Mouse (Mus musculus) limb, embryonic 15.5 days (tissue): ENCODE measurements around the gene Ntmt1. TPM values are rescaled to one million over a fixed set of nuclear protein-coding genes. Genes with fewer than 3 reads are reported as not detected.

Experiments
- ATAC-seq: fragments of 200-750 bp; cut with Nextera tagmentation; 2 replicates; pipeline ENCODE4 v1.8.0; 2017; ENCODE audit warnings: low read depth, moderate TSS enrichment; ENCODE audit not compliant: insufficient number of reproducible peaks, low FRiP score, low TSS enrichment
- H3K27ac ChIP-seq: fragments of 300-500 bp; sonication (generic); 2 replicates; pipeline ENCODE4 v1.5.1; 2015; ENCODE audit warnings: moderate library complexity, mild to moderate bottlenecking, inconsistent platforms
- H3K27me3 ChIP-seq: fragments of 300-500 bp; sonication (generic); 2 replicates; pipeline ENCODE4 v1.6.1; 2015; ENCODE audit warnings: inconsistent platforms
- H3K36me3 ChIP-seq: fragments of 300-500 bp; sonication (generic); 2 replicates; pipeline ENCODE4 v1.6.1; 2015; ENCODE audit warnings: inconsistent platforms
- H3K4me1 ChIP-seq: fragments of 300-500 bp; sonication (generic); 2 replicates; pipeline ENCODE4 v1.6.1; 2015; ENCODE audit warnings: inconsistent platforms
- H3K4me2 ChIP-seq: fragments of 300-500 bp; sonication (generic); 2 replicates; pipeline ENCODE4 v1.6.1; 2015; ENCODE audit warnings: mild to moderate bottlenecking, inconsistent platforms
- H3K4me3 ChIP-seq: fragments of 300-500 bp; sonication (generic); 2 replicates; pipeline ENCODE4 v1.5.1; 2015; ENCODE audit warnings: mild to moderate bottlenecking, inconsistent platforms
- H3K9ac ChIP-seq: fragments of 300-500 bp; sonication (generic); 2 replicates; pipeline ENCODE4 v1.6.1; 2015; ENCODE audit warnings: inconsistent platforms
- H3K9me3 ChIP-seq: fragments of 300-500 bp; sonication (generic); 2 replicates; pipeline ENCODE4 v1.6.1; 2016; ENCODE audit warnings: inconsistent platforms
- WGBS: fragments of 180-500 bp; shearing (Covaris S2); methylation state at CpG from one replicate; pipeline ENCODE4 v1.1.7; 2015; 5-methylcytosine and 5-hydroxymethylcytosine counted together
- polyA plus RNA-seq: library from polyadenylated mRNA; unstranded; fragments of >200 nt; fragmentation: Nextera tagmentation; extraction: Ambion mirVana; gene quantifications from 2 replicates; pipeline ENCODE4 v1.2.1, GENCODE M21; 2015

Ntmt1 gene
- polyA plus RNA-seq, 1 experiment from 2014 or later, result 86.3 TPM

GRCm38 (mm10) chr2:30852771-30853313 is 45.2 kb downstream of the Ntmt1 start:
- Histone ChIP-seq H3K9ac (no peak overlapping the region), H3K4me2 (peak overlapping the region; percentile 32), H3K27me3 (no peaks in the 10 kb centered on the region), H3K9me3 (no peaks in the 10 kb centered on the region), H3K36me3 (no peaks in the 10 kb centered on the region), H3K4me1 (peaks cover 68% of the 10 kb centered on the region), H3K4me3 (no peak overlapping the region), H3K27ac (peak overlapping the region; percentile 76)
- ATAC-seq, result peak; percentile 37
- WGBS, result 7% methylated on average over 20 of the region's 20 CpGs

- H3K9ac ChIP-seq, result no peak overlapping the region
- H3K27ac ChIP-seq, result no peak overlapping the region
- no peak for ATAC-seq
- H3K4me3 ChIP-seq, result no peak overlapping the region
- H3K36me3 ChIP-seq, result no peaks in the 10 kb centered on the region
- H3K27me3 ChIP-seq, result no peaks in the 10 kb centered on the region
- peaks cover 61% of the 10 kb centered on the region for H3K4me1 ChIP-seq
- no peak overlapping the region for H3K4me2 ChIP-seq
- 77% methylated on average over 6 of the region's 6 CpGs for WGBS
- no peaks in the 10 kb centered on the region for H3K9me3 ChIP-seq
Observed at GRCm38 (mm10) chr2:30857076-30857475, 49.5 kb downstream of the Ntmt1 start.

GRCm38 (mm10) chr2:30859782-30860181 is 52.2 kb downstream of the Ntmt1 start:
- no peaks in the 10 kb centered on the region for H3K36me3 ChIP-seq
- H3K9me3 ChIP-seq, result no peaks in the 10 kb centered on the region
- 70% methylated on average over 5 of the region's 5 CpGs for WGBS
- H3K27ac ChIP-seq, result no peak overlapping the region; the same call in 1 of the 2 replicates
- H3K4me2 ChIP-seq, result no peak overlapping the region
- H3K27me3 ChIP-seq, result no peaks in the 10 kb centered on the region
- H3K9ac ChIP-seq, result no peak overlapping the region
- ATAC-seq, result no peak
- no peak overlapping the region for H3K4me3 ChIP-seq
- peaks cover 52% of the 10 kb centered on the region for H3K4me1 ChIP-seq

- Histone ChIP-seq H3K4me1 (peaks cover 62% of the 10 kb centered on the region), H3K27ac (no peak overlapping the region)
- 78% methylated on average over 4 of the region's 4 CpGs for WGBS
Observed at GRCm38 (mm10) chr2:30862081-30862480, 54.5 kb downstream of the Ntmt1 start.

GRCm38 (mm10) chr2:30863574-30863973 is 55.9 kb downstream of the Ntmt1 start:
- ATAC-seq, result no peak
- Histone ChIP-seq H3K36me3 (no peaks in the 10 kb centered on the region), H3K27me3 (no peaks in the 10 kb centered on the region), H3K4me1 (peaks cover 47% of the 10 kb centered on the region), H3K9me3 (no peaks in the 10 kb centered on the region), H3K9ac (no peak overlapping the region), H3K4me3 (no peak overlapping the region), H3K27ac (0 out of 2 replicates have a peak overlapping the region, but pooled peaks have one; percentile 5), H3K4me2 (no peak overlapping the region)
- 58% methylated on average over 9 of the region's 9 CpGs for WGBS

More at GRCm38 (mm10) chr2:30862081-30862480, 54.5 kb downstream of the Ntmt1 start:
- no peak for ATAC-seq
- Histone ChIP-seq H3K4me2 (no peak overlapping the region), H3K27me3 (no peaks in the 10 kb centered on the region), H3K9ac (no peak overlapping the region), H3K4me3 (no peak overlapping the region), H3K9me3 (no peaks in the 10 kb centered on the region), H3K36me3 (no peaks in the 10 kb centered on the region)

GRCm38 (mm10) chr2:30864968-30865381 is 57.3 kb downstream of the Ntmt1 start:
- ATAC-seq, result peak; percentile 66; the same call in 1 of the 2 replicates
- Histone ChIP-seq H3K4me3 (peak overlapping the region; percentile 34), H3K27me3 (no peaks in the 10 kb centered on the region), H3K36me3 (no peaks in the 10 kb centered on the region), H3K27ac (peak overlapping the region; percentile 81), H3K9me3 (no peaks in the 10 kb centered on the region), H3K9ac (no peak overlapping the region), H3K4me1 (peaks cover 42% of the 10 kb centered on the region), H3K4me2 (peak overlapping the region; percentile 54)
- WGBS, result 2% methylated on average over 35 of the region's 35 CpGs

GRCm38 (mm10) chr2:30865426-30865825 is 57.8 kb downstream of the Ntmt1 start:
- peak overlapping the region; percentile 34 for H3K4me3 ChIP-seq
- peak overlapping the region; percentile 81 for H3K27ac ChIP-seq
- no peaks in the 10 kb centered on the region for H3K27me3 ChIP-seq
- peaks cover 45% of the 10 kb centered on the region for H3K4me1 ChIP-seq
- H3K9ac ChIP-seq, result no peak overlapping the region
- 36% methylated on average over 3 of the region's 3 CpGs for WGBS
- no peaks in the 10 kb centered on the region for H3K9me3 ChIP-seq
- H3K36me3 ChIP-seq, result no peaks in the 10 kb centered on the region
- ATAC-seq, result no peak
- peak overlapping the region; percentile 54 for H3K4me2 ChIP-seq

- no peaks in the 10 kb centered on the region for H3K9me3 ChIP-seq
- no peaks in the 10 kb centered on the region for H3K36me3 ChIP-seq
- peaks cover 71% of the 10 kb centered on the region for H3K4me1 ChIP-seq
- H3K27ac ChIP-seq, result peak overlapping the region; percentile 84
- H3K4me3 ChIP-seq, result no peak overlapping the region
- ATAC-seq, result peak; percentile 30; the same call in 1 of the 2 replicates
- WGBS, result 52% methylated on average over 8 of the region's 8 CpGs
- no peak overlapping the region for H3K9ac ChIP-seq
- H3K27me3 ChIP-seq, result no peaks in the 10 kb centered on the region
- H3K4me2 ChIP-seq, result peak overlapping the region; percentile 7; the same call in 1 of the 2 replicates
Observed at GRCm38 (mm10) chr2:30870863-30871262, 63.2 kb downstream of the Ntmt1 start.

Other genes with a start within 250 kb of the Ntmt1 start
- 2.0 and 2.2 TPM in 2 replicates for gene Cstad, start 212.8 kb upstream of the Ntmt1 start, polyA plus RNA-seq
- gene 1700001O22Rik, start 4.2 kb upstream of the Ntmt1 start, polyA plus RNA-seq, result 2.4 and 3.1 TPM in 2 replicates
- gene Asb6, start 22.5 kb downstream of the Ntmt1 start, polyA plus RNA-seq, result 32.8 and 34.4 TPM in 2 replicates
- 47.6 and 65.0 TPM in 2 replicates for gene Prrx2, start 27.1 kb downstream of the Ntmt1 start, polyA plus RNA-seq
- gene Ptges, start 122.0 kb downstream of the Ntmt1 start, polyA plus RNA-seq, result 27.6 and 35.3 TPM in 2 replicates
- gene Tor1b, start 145.1 kb downstream of the Ntmt1 start, polyA plus RNA-seq, result 38.5 and 40.4 TPM in 2 replicates
- 78.6 and 81.4 TPM in 2 replicates for gene Tor1a, start 160.1 kb downstream of the Ntmt1 start, polyA plus RNA-seq
- gene BC005624, start 174.4 kb downstream of the Ntmt1 start, polyA plus RNA-seq, result 53.5 and 58.2 TPM in 2 replicates
- 24.0 and 31.2 TPM in 2 replicates for gene Usp20, start 174.5 kb downstream of the Ntmt1 start, polyA plus RNA-seq